Mouse (Mus musculus) thymus, adult 2 months (tissue): ENCODE results near the gene Rrp1.

ENCODE experiments used
- CTCF ChIP-seq: fragments of 200-500 bp; IDR thresholded peaks from 2 replicates; pipeline ENCODE4 v1.5.1; 2012; ENCODE audit warnings: mild to moderate bottlenecking, control low read depth, low read length, moderate library complexity, borderline replicate concordance; ENCODE audit not compliant: control insufficient read depth, poor library complexity, insufficient read depth; ENCODE audit errors: extremely low read depth
- POLR2A ChIP-seq: fragments of 200-500 bp; IDR thresholded peaks from 2 replicates; pipeline ENCODE4 v1.6.1; 2012; ENCODE audit warnings: mild to moderate bottlenecking, low read length, control low read depth, moderate library complexity; ENCODE audit not compliant: control insufficient read depth, poor library complexity, insufficient read depth; ENCODE audit errors: extremely low read depth

DNA sequence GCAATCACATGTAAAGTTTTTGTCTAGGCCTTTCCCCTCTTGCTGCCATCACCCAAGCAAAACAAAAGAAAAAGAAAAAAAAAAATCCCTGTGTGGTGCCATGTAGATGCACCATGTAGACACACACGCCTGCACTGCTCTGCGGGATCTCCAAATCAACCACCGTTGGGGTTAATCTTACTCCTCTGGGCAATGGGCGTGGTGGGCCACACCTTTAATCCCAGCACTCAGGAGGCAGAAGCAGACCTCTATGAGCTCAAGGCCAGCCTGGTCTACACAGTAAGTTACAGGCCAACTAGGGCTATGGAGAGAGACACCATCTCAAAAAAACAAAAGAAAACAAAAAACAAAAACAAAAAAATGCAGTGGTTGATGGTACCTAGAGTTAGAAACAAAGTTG, 5.7 kb downstream of the Rrp1 start:
- TF ChIP-seq CTCF (no peak), POLR2A (no peak)
